Mouse (Mus musculus): Measurements from ENCODE around the gene Cep41. TPM values are rescaled to one million over a fixed set of nuclear protein-coding genes. Genes with fewer than 3 reads are reported as not detected.

Cep41 gene
- polyA plus RNA-seq, 1 experiment = 4.6 TPM

DNA sequence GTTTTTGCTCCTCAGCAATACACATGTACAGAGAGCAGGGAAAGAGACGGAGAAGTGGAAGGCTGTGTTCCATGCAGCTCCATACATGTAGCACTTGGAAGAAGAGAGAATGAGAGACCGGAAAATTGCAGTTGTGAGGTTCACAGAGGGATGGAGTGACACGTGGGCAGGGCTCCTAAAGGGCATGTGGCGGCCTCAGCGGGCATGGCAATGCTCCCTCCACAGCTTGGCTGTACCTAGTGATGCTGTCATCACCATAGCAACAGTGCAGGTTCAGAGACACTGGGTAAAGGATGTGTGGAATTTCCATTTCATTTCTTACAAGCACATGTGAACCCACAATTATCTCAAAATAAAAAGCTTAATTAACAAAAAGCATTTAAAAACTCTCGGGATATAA, 15.1 kb downstream of the Cep41 start:
- 90% methylated on average over 6 of the region's 6 CpGs for WGBS
- Histone ChIP-seq H3K4me3 (replicated peaks; ENCODE audit: extremely low read depth, low read depth, low read length) (no peak overlapping the region), H3K4me1 (ENCODE audit: control insufficient read depth, insufficient read depth, low read length) (peaks cover 13% of the 10 kb centered on the region)
- no peak for TF ChIP-seq CTCF (IDR thresholded peaks at IDR 0.05; ENCODE audit: insufficient read depth, low read length)
- no peak for TF ChIP-seq POLR2A (IDR thresholded peaks at IDR 0.05; ENCODE audit: borderline replicate concordance, extremely low read depth, low read depth, low read length)
- DNase-seq = no peak

DNA sequence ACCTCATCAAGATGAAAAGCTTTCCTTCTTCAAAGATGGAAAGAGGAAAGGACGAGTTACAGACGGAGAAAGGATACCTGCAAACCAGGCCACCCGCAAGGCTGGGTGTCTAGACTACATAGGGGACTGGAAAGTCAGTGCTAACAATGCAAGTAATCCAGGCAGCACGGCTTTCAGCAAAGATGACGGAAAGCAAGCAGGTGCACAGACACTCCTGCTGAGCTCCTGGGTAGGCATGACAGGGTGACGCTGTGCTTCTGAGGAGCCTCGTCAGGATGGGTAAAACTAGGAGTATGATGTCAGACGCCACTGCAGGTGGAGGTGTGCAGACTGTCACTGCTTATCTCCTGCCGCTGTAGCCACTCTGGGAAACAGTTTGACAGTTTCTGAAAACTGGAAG, 16.0 kb downstream of the Cep41 start:
- H3K4me1 ChIP-seq (ENCODE audit: control insufficient read depth, insufficient read depth, low read length) = peaks cover 13% of the 10 kb centered on the region
- TF ChIP-seq POLR2A (IDR thresholded peaks at IDR 0.05; ENCODE audit: borderline replicate concordance, extremely low read depth, low read depth, low read length) = no peak
- no peak for TF ChIP-seq CTCF (IDR thresholded peaks at IDR 0.05; ENCODE audit: insufficient read depth, low read length)
- DNase-seq = no peak
- H3K4me3 ChIP-seq (replicated peaks; ENCODE audit: extremely low read depth, low read depth, low read length) = no peak overlapping the region
- WGBS = 93% methylated on average over 9 of the region's 9 CpGs

DNA sequence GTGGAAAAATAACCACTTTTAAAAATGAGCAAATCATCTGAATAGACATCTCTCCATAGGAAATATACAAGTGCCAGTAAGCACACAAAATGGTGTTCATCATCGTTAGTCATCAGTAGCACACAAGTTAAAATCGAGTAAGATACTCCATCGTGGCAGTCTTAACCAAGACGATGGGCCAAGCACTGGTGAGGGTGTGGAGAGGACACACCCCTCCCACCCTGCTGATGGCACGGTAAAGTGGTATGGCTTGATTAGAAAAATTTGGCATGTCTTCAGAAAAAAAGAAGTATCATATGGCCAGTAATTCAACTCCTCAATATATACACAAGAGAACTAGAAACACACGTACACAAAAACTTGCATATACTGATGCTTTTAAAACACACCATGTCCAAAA, 17.0 kb downstream of the Cep41 start:
- no peak overlapping the region for H3K4me3 ChIP-seq (replicated peaks; ENCODE audit: extremely low read depth, low read depth, low read length)
- 83% methylated on average over 6 of the region's 6 CpGs for WGBS
- no peak for DNase-seq
- peaks cover 13% of the 10 kb centered on the region for H3K4me1 ChIP-seq (ENCODE audit: control insufficient read depth, insufficient read depth, low read length)
- TF ChIP-seq POLR2A (IDR thresholded peaks at IDR 0.05; ENCODE audit: borderline replicate concordance, extremely low read depth, low read depth, low read length) (no peak), CTCF (IDR thresholded peaks at IDR 0.05; ENCODE audit: insufficient read depth, low read length) (no peak)

DNA sequence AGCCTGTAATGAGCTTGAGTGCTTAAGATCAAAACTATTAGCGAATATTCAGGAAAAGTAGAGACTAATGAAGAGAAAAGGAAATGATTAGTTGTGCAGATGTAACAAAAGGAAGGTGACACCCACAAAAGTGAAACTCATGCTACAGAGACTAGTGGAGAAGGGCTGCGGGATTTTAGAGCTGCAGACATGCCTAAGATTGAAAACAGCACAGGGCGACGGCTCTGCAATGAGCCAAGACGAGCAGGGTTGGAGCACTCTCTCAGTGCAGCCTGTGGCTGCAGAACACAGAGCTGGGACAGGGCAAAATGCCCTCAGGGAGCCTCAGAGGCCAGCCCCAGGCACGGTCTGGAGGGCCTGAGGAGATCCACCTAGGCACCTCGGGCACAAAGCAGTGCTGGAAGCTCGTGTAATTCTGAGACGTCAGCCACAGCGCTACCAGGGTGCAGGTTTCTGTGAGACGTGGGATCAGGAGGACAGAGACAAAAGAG, 18.2 kb downstream of the Cep41 start:
- no peak for DNase-seq
- H3K4me3 ChIP-seq (replicated peaks; ENCODE audit: extremely low read depth, low read depth, low read length) = peak overlapping the region; percentile 48
- TF ChIP-seq CTCF (IDR thresholded peaks at IDR 0.05; ENCODE audit: insufficient read depth, low read length) = no peak
- no peak for TF ChIP-seq POLR2A (IDR thresholded peaks at IDR 0.05; ENCODE audit: borderline replicate concordance, extremely low read depth, low read depth, low read length)
- peaks cover 13% of the 10 kb centered on the region for H3K4me1 ChIP-seq (ENCODE audit: control insufficient read depth, insufficient read depth, low read length)
- WGBS = 11% methylated on average over 11 of the region's 11 CpGs

DNA sequence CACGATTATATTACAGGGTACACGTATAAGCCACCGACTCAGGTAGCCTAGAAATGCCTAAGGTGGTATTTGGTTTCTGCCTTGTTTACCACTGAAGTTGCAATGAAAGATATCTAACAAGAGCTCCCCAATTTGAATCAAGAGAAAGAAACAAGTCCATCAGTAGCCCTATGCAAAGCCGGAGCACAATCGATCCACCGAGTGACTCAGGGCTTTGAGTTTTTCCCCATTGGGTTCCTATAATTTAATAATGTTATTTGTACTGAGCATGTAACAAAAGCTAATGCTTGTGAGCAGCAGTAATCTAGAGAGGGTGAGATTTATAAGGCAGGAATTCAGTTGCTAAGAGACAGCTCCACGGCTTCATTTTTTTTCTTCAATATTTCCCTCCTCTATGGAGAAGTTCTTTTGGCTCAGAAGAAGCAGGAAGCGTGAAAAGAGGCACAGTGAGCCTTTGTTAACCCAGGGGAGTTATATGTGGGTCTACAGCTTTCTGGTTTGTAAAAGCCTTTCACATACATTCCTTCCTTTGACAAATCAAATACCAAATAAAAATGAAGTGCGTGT, 18.8 kb downstream of the Cep41 start:
- 28% methylated on average over 9 of the region's 9 CpGs for WGBS
- H3K4me3 ChIP-seq (replicated peaks; ENCODE audit: extremely low read depth, low read depth, low read length) = peak overlapping the region; percentile 30
- H3K4me1 ChIP-seq (ENCODE audit: control insufficient read depth, insufficient read depth, low read length) = peaks cover 13% of the 10 kb centered on the region
- DNase-seq = no peak
- TF ChIP-seq CTCF (IDR thresholded peaks at IDR 0.05; ENCODE audit: insufficient read depth, low read length) (no peak), POLR2A (IDR thresholded peaks at IDR 0.05; ENCODE audit: borderline replicate concordance, extremely low read depth, low read depth, low read length) (no peak)

DNA sequence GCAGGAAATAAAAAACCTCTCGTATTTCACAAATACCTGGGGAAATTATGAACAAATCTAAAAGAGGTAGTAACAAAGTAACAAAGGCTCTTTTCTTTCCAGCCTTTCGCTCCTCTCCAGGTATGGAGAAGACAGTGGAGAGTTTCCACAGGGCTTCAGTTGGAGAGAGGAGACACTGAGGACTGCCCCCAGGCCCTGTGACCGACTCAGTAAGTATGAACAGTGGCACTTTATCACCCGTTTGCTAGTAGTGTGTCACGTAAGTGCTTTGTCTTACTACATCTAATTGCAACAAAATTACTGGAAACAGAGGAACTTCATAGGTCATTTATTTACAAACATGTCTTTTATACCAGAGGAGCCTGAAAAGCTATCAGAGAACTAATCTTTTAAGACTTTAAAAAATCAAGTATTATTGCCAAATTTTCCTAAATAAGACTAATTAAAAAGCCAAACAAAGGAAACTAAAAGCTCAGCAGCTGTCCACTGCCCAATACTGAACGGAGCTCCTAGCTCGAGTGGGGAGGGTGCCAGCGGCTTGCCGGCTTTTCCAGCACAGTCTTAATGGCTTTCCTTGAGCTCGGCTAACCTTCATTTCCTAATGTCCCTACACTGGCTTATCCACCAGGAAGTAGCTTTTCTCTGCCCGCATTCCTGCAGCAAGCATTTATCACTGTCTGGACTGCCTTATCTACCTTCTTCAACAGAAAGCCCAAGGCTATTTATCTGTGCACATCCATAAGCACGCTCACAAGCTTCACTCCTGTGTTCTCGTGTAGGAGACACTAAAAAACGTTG, 19.6 kb downstream of the Cep41 start:
- Histone ChIP-seq H3K4me3 (replicated peaks; ENCODE audit: extremely low read depth, low read depth, low read length) (peak overlapping the region; percentile 13), H3K4me1 (ENCODE audit: control insufficient read depth, insufficient read depth, low read length) (peaks cover 13% of the 10 kb centered on the region)
- WGBS = 30% methylated on average over 14 of the region's 14 CpGs
- TF ChIP-seq CTCF (IDR thresholded peaks at IDR 0.05; ENCODE audit: insufficient read depth, low read length) (no peak), POLR2A (IDR thresholded peaks at IDR 0.05; ENCODE audit: borderline replicate concordance, extremely low read depth, low read depth, low read length) (no peak)
- DNase-seq = no peak

DNA sequence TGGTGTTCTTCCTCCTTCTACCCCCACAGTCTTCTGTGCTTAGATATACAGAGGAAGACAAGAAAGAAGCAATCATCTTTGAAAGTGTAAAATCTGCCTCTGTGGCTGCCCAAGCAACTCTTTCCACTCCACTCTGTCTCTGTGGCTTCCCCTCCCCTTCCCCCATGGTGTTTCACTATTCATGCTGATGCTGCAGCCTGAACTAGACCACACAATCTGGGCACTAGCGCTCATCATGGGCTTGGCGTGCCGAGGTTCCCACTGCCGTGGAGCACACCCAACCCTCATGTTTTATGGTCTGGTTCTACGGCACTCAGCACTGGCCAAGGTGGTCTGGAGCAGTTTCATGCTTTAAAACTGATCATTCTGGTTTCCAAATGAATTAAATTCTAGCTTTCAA, 21.9 kb downstream of the Cep41 start:
- Histone ChIP-seq H3K4me3 (replicated peaks; ENCODE audit: extremely low read depth, low read depth, low read length) (no peak overlapping the region), H3K4me1 (ENCODE audit: control insufficient read depth, insufficient read depth, low read length) (peaks cover 13% of the 10 kb centered on the region)
- WGBS = 86% methylated on average over 5 of the region's 5 CpGs
- TF ChIP-seq CTCF (IDR thresholded peaks at IDR 0.05; ENCODE audit: insufficient read depth, low read length) = no peak
- no peak for TF ChIP-seq POLR2A (IDR thresholded peaks at IDR 0.05; ENCODE audit: borderline replicate concordance, extremely low read depth, low read depth, low read length)
- DNase-seq = no peak

DNA sequence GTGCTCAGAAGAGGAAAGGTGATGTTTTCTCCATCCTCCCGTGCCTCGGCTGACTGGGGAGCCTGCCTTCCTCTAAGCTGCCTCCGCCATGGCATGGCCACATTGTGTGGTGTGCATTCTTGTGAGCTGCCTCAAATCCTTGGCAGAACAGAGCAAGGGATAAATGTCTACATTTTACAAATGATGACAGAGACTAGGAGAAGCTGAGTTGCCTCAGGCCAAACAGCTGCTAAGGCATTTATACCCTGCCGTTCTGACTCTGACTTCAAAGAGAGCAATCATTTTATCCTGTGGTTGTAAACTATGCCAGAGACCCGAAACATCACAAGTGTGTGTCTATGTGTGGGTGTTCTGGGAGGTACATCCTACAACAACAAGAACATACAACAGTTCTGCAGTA, 26.0 kb downstream of the Cep41 start:
- WGBS = 74% methylated on average over 5 of the region's 5 CpGs
- TF ChIP-seq CTCF (IDR thresholded peaks at IDR 0.05; ENCODE audit: insufficient read depth, low read length) = no peak
- no peak for TF ChIP-seq POLR2A (IDR thresholded peaks at IDR 0.05; ENCODE audit: borderline replicate concordance, extremely low read depth, low read depth, low read length)

DNA sequence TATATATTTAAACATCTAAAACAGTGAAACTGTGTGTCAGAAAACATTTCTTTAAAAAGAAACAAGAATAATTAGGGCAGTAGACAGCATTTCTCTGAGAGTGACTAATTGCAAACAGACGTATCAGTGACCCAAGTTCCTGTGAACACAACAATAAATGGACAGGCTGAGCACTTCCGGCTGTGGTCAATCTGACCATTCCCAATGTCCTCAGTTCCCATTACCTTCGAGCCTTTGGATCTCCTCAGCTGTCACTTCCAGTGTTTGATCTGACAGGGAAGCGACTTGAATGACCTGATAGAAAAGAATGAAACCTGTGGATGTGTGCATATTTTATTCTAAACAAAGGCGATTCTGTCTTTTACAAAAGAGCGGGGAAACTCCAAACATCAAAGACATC, 27.5 kb downstream of the Cep41 start:
- H3K4me3 ChIP-seq (replicated peaks; ENCODE audit: extremely low read depth, low read depth, low read length) = no peak overlapping the region
- TF ChIP-seq POLR2A (IDR thresholded peaks at IDR 0.05; ENCODE audit: borderline replicate concordance, extremely low read depth, low read depth, low read length) = no peak
- no peak for TF ChIP-seq CTCF (IDR thresholded peaks at IDR 0.05; ENCODE audit: insufficient read depth, low read length)
- 45% methylated on average over 6 of the region's 6 CpGs for WGBS
- no peak for DNase-seq
- no peaks in the 10 kb centered on the region for H3K4me1 ChIP-seq (ENCODE audit: control insufficient read depth, insufficient read depth, low read length)

More for the DNA sequence above, 26.0 kb downstream of the Cep41 start:
- Histone ChIP-seq H3K4me1 (ENCODE audit: control insufficient read depth, insufficient read depth, low read length) (no peaks in the 10 kb centered on the region), H3K4me3 (replicated peaks; ENCODE audit: extremely low read depth, low read depth, low read length) (no peak overlapping the region)
- DNase-seq = no peak

DNA sequence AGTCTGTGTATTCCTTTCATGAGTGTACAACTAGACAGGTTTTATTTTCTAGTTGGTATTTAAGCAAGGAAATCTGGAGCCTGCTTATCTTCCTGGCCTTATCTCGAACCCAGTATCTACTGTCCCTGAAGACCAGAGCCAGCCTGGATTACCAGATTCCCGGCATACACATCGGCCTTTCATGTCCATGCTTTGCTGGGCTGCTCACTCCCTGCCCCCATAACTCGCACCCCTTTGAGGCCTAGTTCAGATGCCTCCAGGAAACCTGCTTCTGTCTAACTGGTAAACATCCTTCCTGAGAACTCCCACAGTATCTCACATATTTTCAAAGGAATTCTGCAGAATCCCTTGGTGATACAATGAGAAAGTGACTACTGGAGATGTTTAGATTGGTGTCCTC, 28.3 kb downstream of the Cep41 start:
- 31% methylated on average over 4 of the region's 4 CpGs for WGBS
- Histone ChIP-seq H3K4me1 (ENCODE audit: control insufficient read depth, insufficient read depth, low read length) (no peaks in the 10 kb centered on the region), H3K4me3 (replicated peaks; ENCODE audit: extremely low read depth, low read depth, low read length) (no peak overlapping the region)
- TF ChIP-seq CTCF (IDR thresholded peaks at IDR 0.05; ENCODE audit: insufficient read depth, low read length) (no peak), POLR2A (IDR thresholded peaks at IDR 0.05; ENCODE audit: borderline replicate concordance, extremely low read depth, low read depth, low read length) (no peak)
- no peak for DNase-seq

All from lung, adult 2 months (tissue).